ENCODE assay signal across 13 mouse cellular contexts in the genomic region with DNA sequence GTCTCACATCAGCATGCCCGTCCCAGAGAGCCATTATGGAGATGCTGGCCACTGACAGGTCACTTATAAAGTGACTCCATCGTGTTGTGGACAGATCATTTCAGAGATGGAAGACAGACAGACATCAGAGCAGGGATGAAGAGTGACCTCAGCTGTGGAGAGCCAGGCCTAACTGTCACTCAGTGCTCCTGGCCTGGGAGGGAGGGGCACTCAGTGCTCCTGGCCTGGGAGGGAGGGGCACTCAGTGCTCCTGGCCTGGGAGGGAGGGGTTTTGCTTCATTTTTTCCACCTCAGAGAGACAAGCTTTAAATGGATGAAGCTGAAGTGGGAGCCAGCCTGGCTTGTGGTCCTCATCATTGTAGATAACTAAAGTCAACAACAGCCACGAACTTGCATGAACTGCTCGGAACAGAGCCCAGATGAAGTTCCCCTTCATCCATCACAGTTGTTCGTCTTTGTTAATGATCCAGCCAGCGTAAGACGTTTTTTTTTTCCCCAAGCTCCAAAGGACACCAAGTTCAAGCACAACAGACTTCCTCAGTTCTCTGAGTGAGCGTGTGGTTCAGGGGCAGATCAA.
DNase-seq lines count a peak whose midpoint lies in the region; ATAC-seq and TF ChIP-seq lines count a peak whose summit lies in the region.
"Had no signal": no experiment of that assay in that cellular context is flagged by ENCODE, and none has a peak within 500 bp of the region (broad histone marks: within the 10 kb centered on the region; RNA-seq: fewer than 3 reads in every experiment).

No protein-coding gene starts in this region.

- H3K27me3 ChIP-seq in embryonic facial prominence, embryonic 10.5 days (replicated peaks; ENCODE audit: low read depth, poor library complexity, severe bottlenecking) = no peaks in the 10 kb centered on the region
- H3K27me3 ChIP-seq in hindbrain, embryonic 14.5 days (ENCODE audit: control insufficient read depth, insufficient read depth, low read length) = no peaks in the 10 kb centered on the region
- no peaks in the 10 kb centered on the region for H3K27me3 ChIP-seq in hindbrain, embryonic 13.5 days

- no peak for ATAC-seq in hindbrain, embryonic 14.5 days (ENCODE audit: low FRiP score)
- ATAC-seq in hindbrain, embryonic 13.5 days (ENCODE audit: low FRiP score) = no peak
- ATAC-seq: forebrain, embryonic 16.5 days had no signal

- WGBS in embryonic facial prominence, embryonic 10.5 days = 61% methylated on average over 8 of the region's 8 CpGs
- 48% methylated on average over 8 of the region's 8 CpGs for WGBS in hindbrain, embryonic 14.5 days
- 56% methylated on average over 8 of the region's 8 CpGs for WGBS in hindbrain, embryonic 13.5 days

- no peak overlapping the region for H3K9ac ChIP-seq in hindbrain, embryonic 14.5 days
- no peak overlapping the region for H3K9ac ChIP-seq in hindbrain, embryonic 13.5 days

- peaks cover 58% of the 10 kb centered on the region for H3K4me1 ChIP-seq in embryonic facial prominence, embryonic 10.5 days
- H3K4me1 ChIP-seq in hindbrain, embryonic 14.5 days (replicated peaks; ENCODE audit: control insufficient read depth, insufficient read depth, low read length) = peaks cover 27% of the 10 kb centered on the region
- peaks cover 42% of the 10 kb centered on the region for H3K4me1 ChIP-seq in hindbrain, embryonic 13.5 days (replicated peaks)

- DNase-seq in brain, embryonic 14.5 days (ENCODE audit: low read depth) = peak; percentile 23
- DNase-seq in embryonic facial prominence, embryonic 10.5 days (ENCODE audit: low spot score) = no peak
- DNase-seq in heart, postnatal 10 days = peak; percentile 46 to 56
- DNase-seq in kidney, postnatal 25 days = peak; percentile 42 to 62
- DNase-seq in cerebellum, adult 11-12 months = no peak
- no peak for DNase-seq in adrenal gland, postnatal 36 days
- DNase-seq in hindbrain, embryonic 14.5 days (ENCODE audit: low spot score) = no peak
- DNase-seq: adrenal gland, adult 2 months; cerebellum, postnatal 10 days; midbrain, embryonic 14.5 days had no signal

- H3K27ac ChIP-seq in embryonic facial prominence, embryonic 10.5 days (replicated peaks) = peak overlapping the region; percentile 86
- no peak overlapping the region for H3K27ac ChIP-seq in hindbrain, embryonic 14.5 days
- no peak overlapping the region for H3K27ac ChIP-seq in hindbrain, embryonic 13.5 days

- no peak overlapping the region for H3K4me3 ChIP-seq in embryonic facial prominence, embryonic 10.5 days
- no peak overlapping the region for H3K4me3 ChIP-seq in hindbrain, embryonic 14.5 days (replicated peaks; ENCODE audit: low read length)
- no peak overlapping the region for H3K4me3 ChIP-seq in hindbrain, embryonic 13.5 days

- no peak for TF ChIP-seq CTCF in brain, embryonic 14.5 days (IDR thresholded peaks at IDR 0.05; ENCODE audit: borderline replicate concordance, extremely low read depth, insufficient read depth, insufficient read length)

- no peak for TF ChIP-seq POLR2A in brain, embryonic 14.5 days (IDR thresholded peaks at IDR 0.05; ENCODE audit: borderline replicate concordance, extremely low read depth, insufficient read depth, insufficient read length, poor library complexity, severe bottlenecking)

- no peaks in the 10 kb centered on the region for H3K36me3 ChIP-seq in embryonic facial prominence, embryonic 10.5 days (replicated peaks)
- H3K36me3 ChIP-seq in hindbrain, embryonic 14.5 days (replicated peaks; ENCODE audit: control insufficient read depth, insufficient read depth) = no peaks in the 10 kb centered on the region
- no peaks in the 10 kb centered on the region for H3K36me3 ChIP-seq in hindbrain, embryonic 13.5 days
- H3K36me3 ChIP-seq: G1E had no signal

- no peak overlapping the region for H3K4me2 ChIP-seq in hindbrain, embryonic 14.5 days (replicated peaks)
- no peak overlapping the region for H3K4me2 ChIP-seq in hindbrain, embryonic 13.5 days

- H3K9me3 ChIP-seq in embryonic facial prominence, embryonic 10.5 days = no peaks in the 10 kb centered on the region
- no peaks in the 10 kb centered on the region for H3K9me3 ChIP-seq in hindbrain, embryonic 14.5 days (ENCODE audit: control insufficient read depth, low read length)
- no peaks in the 10 kb centered on the region for H3K9me3 ChIP-seq in hindbrain, embryonic 13.5 days

- intact Hi-C loops in heart, postnatal 10 days (cut with DNase I) = no loop called here

Comparison
In these comparisons a context has a peak if more than half of its experiments do, and no peak if none do; other contexts are left out.
1. DNase-seq: peak in brain, embryonic 14.5 days (single experiment), heart, postnatal 10 days (2 of 2) and kidney, postnatal 25 days (2 of 2); none in embryonic facial prominence, embryonic 10.5 days (single experiment), cerebellum, adult 11-12 months (single experiment), adrenal gland, postnatal 36 days (0 of 2) and hindbrain, embryonic 14.5 days (single experiment).